Mouse (Mus musculus): ENCODE results near the gene Vps52. TPM values are rescaled to one million over a fixed set of nuclear protein-coding genes. Genes with fewer than 3 reads are reported as not detected.
"Not testable (repeated sequence)": the region's sequence is repeated elsewhere in the genome, so short reads cannot be mapped to it uniquely, and the experiment has no call there.

Gene Vps52
- polyA plus RNA-seq, 1 experiment: 142 TPM

DNA sequence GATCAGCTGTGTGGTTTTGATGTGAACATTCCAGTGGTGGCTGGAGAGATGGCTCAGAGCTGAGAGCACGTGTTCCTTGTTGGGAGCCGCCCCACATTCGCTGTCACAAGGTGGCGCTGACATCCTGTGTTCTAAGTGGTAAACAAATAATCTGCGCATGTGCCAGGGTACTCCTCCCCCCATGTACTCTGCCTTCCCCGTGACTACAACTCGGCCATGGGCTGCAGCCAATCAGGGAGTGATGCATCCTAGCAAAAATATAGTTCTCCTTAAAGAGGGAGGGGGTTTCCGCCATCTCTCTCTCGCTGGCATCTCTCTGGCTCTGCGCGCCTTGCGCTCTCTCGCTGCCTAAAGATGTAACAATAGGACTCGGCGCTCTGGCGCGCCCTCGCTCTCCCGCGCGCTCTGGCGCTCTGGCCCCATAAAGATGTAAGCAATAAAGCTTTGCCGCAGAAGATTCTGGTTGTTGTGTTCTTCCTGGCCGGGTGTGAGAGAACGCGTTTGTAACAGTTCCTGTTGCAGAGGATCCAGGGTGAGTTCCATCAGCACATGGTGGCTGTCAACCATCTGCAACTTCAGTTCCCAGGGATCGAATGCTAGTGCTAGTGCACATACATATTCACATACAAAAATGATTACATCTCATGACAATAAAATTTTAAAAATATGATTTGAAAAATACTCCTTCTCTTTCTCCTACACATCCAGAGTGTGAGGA is 25.7 kb downstream of the Vps52 start:
- peaks cover 28% of the 10 kb centered on the region for H3K4me1 ChIP-seq (replicated peaks; ENCODE audit: control insufficient read depth, insufficient read depth, low read length)
- H3K36me3 ChIP-seq (ENCODE audit: control insufficient read depth, insufficient read depth, low read length); H3K27me3 ChIP-seq (ENCODE audit: control insufficient read depth, insufficient read depth, low read length): not testable (repeated sequence)
- DNase-seq: peak; percentile 86
- WGBS: under 1% methylated on average over 27 of the region's 27 CpGs
- peak overlapping the region; percentile 62 for H3K4me3 ChIP-seq (ENCODE audit: control insufficient read depth, insufficient read depth, low read length)
- peak overlapping the region; percentile 95 for H3K27ac ChIP-seq (ENCODE audit: control insufficient read depth, insufficient read depth, low read length)
- peak; percentile 87 for TF ChIP-seq POLR2A (IDR thresholded peaks at IDR 0.05; ENCODE audit: control insufficient read depth, extremely low read depth, insufficient read depth, low read length, poor library complexity)
- TF ChIP-seq CTCF (IDR thresholded peaks at IDR 0.05; ENCODE audit: borderline replicate concordance, control insufficient read depth, extremely low read depth, insufficient read depth, low read length, poor library complexity): peak; percentile 44; the same call in 1 of the 2 replicates

DNA sequence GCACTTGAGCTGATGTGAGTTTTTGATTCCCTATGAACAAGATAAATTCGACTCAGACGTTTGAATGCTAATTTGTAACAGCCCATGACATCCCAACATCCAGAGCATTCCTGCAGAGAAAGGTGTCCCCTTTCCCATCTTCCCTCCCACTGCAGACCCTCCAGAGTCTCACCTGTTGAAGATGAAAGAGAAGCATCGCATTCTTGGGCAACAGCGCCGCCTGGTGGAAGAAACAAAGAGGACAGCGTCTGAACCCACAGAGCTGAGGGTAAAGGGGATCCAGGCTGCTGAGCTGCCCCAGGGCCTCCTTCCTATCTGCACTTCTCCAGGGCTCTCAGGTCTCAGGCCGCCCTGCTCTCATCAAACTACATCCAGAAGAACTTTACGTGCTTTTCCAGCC is 26.5 kb downstream of the Vps52 start:
- H3K36me3 ChIP-seq (ENCODE audit: control insufficient read depth, insufficient read depth, low read length); H3K27ac ChIP-seq (ENCODE audit: control insufficient read depth, insufficient read depth, low read length); H3K27me3 ChIP-seq (ENCODE audit: control insufficient read depth, insufficient read depth, low read length); H3K4me3 ChIP-seq (ENCODE audit: control insufficient read depth, insufficient read depth, low read length): not testable (repeated sequence)
- TF ChIP-seq CTCF (IDR thresholded peaks at IDR 0.05; ENCODE audit: borderline replicate concordance, control insufficient read depth, extremely low read depth, insufficient read depth, low read length, poor library complexity): peak; percentile 77; the same call in 1 of the 2 replicates
- H3K4me1 ChIP-seq (replicated peaks; ENCODE audit: control insufficient read depth, insufficient read depth, low read length): peaks cover 28% of the 10 kb centered on the region
- DNase-seq: peak; percentile 78
- WGBS: 11% methylated on average over 8 of the region's 8 CpGs

DNA sequence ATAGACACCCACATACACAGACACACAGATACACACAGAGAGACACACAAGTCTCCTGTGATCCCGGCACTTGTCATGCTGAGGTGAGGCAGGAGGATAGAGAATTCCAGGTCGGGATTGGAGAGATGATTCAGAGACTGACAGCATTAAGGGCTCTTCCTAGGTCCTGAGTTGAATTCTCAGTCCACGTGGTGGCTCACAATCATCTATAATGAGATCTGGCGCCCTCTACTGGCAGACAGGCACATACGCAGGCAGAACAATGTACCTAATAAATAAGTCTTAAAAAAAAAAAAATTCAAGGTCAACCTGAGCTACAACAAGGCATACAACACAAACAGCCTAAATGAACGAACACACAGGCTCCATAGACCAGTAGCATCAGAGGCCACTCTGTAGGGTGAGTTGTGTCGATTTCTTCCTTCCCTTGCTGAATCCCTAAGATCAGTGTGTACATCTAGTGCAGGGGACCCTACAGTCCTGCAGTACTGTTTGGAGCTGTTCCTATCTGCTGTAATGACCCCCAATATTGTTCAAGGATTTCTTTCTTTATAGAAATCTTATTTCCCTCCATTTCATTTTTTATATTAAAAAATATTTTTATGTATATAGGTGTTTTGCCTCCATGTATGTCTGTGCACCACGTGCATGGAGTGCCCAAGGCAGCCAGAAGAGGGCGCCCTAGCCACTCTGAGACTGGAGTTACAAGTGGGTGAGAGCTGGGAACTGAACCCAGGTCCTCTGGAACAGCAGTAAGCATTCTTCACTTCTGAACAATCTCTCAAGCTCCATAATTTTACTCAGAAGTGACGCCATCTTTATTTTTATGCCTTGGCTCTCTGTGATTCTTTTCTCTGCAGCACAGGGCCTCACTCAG is 36.4 kb downstream of the Vps52 start:
- Histone ChIP-seq H3K4me1 (replicated peaks; ENCODE audit: control insufficient read depth, insufficient read depth, low read length) (no peaks in the 10 kb centered on the region), H3K27me3 (ENCODE audit: control insufficient read depth, insufficient read depth, low read length) (no peaks in the 10 kb centered on the region), H3K36me3 (ENCODE audit: control insufficient read depth, insufficient read depth, low read length) (no peaks in the 10 kb centered on the region), H3K4me3 (ENCODE audit: control insufficient read depth, insufficient read depth, low read length) (no peak overlapping the region), H3K27ac (ENCODE audit: control insufficient read depth, insufficient read depth, low read length) (no peak overlapping the region)
- WGBS: 40% methylated on average over 10 of the region's 10 CpGs
- peak; percentile 44 for DNase-seq
- TF ChIP-seq POLR2A (IDR thresholded peaks at IDR 0.05; ENCODE audit: control insufficient read depth, extremely low read depth, insufficient read depth, low read length, poor library complexity): no peak

DNA sequence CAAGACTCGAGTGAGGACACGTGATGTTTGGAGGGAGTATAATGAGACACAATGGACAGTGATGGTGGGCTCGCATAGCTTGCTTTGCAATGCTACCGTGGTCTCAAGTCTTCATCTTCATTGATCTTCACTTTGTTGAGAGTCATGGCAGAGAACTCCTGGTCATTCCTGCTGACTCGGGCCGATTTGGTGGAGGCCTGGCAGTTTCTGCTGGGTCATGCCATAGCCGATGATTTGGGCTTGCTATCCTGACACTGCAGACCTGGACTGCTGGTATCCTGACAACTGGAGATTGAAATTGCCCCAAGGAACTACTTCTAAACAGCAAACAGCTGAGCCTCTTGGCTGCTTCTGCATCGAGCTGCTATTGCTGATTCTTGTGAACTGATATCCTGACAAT is 39.3 kb downstream of the Vps52 start:
- no peaks in the 10 kb centered on the region for H3K36me3 ChIP-seq (ENCODE audit: control insufficient read depth, insufficient read depth, low read length)
- H3K4me1 ChIP-seq (replicated peaks; ENCODE audit: control insufficient read depth, insufficient read depth, low read length): no peaks in the 10 kb centered on the region
- H3K27ac ChIP-seq (ENCODE audit: control insufficient read depth, insufficient read depth, low read length): no peak overlapping the region
- TF ChIP-seq POLR2A (IDR thresholded peaks at IDR 0.05; ENCODE audit: control insufficient read depth, extremely low read depth, insufficient read depth, low read length, poor library complexity): no peak
- no peak for TF ChIP-seq CTCF (IDR thresholded peaks at IDR 0.05; ENCODE audit: borderline replicate concordance, control insufficient read depth, extremely low read depth, insufficient read depth, low read length, poor library complexity)
- H3K27me3 ChIP-seq (ENCODE audit: control insufficient read depth, insufficient read depth, low read length): no peaks in the 10 kb centered on the region
- no peak overlapping the region for H3K4me3 ChIP-seq (ENCODE audit: control insufficient read depth, insufficient read depth, low read length)
- WGBS: 97% methylated on average over 8 of the region's 8 CpGs
- no peak for DNase-seq

DNA sequence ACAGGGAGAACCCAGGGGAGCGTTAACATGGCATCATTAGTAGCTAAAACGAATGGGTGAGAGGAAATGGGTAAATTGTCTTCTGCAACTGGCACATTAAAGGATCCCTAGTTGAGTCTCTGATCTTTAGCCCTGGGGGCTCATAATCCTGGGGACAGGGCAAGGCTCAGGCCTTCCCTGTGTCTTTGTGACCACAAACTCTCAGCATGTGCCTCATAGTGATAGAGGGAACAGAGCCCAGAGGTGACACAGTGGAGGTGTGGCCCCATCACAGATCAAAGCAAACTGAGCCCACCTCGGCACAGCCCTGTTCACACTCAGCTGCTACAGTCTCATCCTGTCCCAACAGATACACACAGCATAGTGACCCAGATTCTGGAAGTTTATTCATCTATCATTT is 40.0 kb downstream of the Vps52 start:
- TF ChIP-seq CTCF (IDR thresholded peaks at IDR 0.05; ENCODE audit: borderline replicate concordance, control insufficient read depth, extremely low read depth, insufficient read depth, low read length, poor library complexity) (no peak), POLR2A (IDR thresholded peaks at IDR 0.05; ENCODE audit: control insufficient read depth, extremely low read depth, insufficient read depth, low read length, poor library complexity) (no peak)
- Histone ChIP-seq H3K27me3 (ENCODE audit: control insufficient read depth, insufficient read depth, low read length) (no peaks in the 10 kb centered on the region), H3K4me1 (replicated peaks; ENCODE audit: control insufficient read depth, insufficient read depth, low read length) (no peaks in the 10 kb centered on the region), H3K36me3 (ENCODE audit: control insufficient read depth, insufficient read depth, low read length) (no peaks in the 10 kb centered on the region), H3K4me3 (ENCODE audit: control insufficient read depth, insufficient read depth, low read length) (no peak overlapping the region), H3K27ac (ENCODE audit: control insufficient read depth, insufficient read depth, low read length) (no peak overlapping the region)
- no peak for DNase-seq
- WGBS: 75% methylated on average over 3 of the region's 3 CpGs

DNA sequence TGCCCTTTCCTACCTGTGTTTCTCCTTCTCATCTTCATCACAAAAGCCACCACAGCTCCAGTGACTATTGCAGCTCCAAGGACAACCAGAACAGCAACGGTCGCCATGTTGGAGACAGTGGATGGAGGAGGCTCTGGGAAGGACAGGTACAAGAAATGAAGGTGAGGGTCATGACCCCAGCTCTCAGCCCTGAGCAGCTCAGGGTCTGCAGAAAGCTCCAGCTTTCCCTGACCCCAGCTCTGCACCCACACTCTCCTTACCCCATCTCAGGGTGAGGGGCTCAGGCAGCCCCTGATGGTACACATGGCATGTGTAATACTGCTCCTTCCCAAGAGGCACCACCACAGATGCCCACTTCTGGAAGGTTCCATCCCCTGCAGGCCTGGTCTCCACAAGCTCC is 41.4 kb downstream of the Vps52 start:
- WGBS: 98% methylated on average over 2 of the region's 2 CpGs
- not testable (repeated sequence) for H3K27me3 ChIP-seq (ENCODE audit: control insufficient read depth, insufficient read depth, low read length); DNase-seq; H3K4me1 ChIP-seq (replicated peaks; ENCODE audit: control insufficient read depth, insufficient read depth, low read length); H3K36me3 ChIP-seq (ENCODE audit: control insufficient read depth, insufficient read depth, low read length); H3K27ac ChIP-seq (ENCODE audit: control insufficient read depth, insufficient read depth, low read length); H3K4me3 ChIP-seq (ENCODE audit: control insufficient read depth, insufficient read depth, low read length)

DNA sequence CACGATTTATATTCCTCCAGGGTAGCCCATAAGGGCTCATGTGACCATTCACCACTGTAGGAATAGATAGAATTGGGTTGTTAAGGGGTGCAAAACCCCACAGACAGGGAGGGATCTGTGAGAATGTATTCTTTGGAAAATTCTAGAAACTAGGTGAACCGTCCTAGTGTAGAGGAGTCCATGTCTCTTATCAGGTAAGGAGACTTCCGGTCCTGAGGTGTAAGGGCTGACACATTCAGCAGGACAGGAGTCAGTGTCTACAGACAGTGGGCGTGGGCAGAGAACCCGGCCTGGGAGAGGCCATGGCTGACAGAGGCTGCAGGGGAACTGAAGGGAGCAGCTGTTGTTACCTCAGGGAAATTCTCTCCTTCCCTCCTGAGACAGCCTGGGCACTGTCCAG is 43.1 kb downstream of the Vps52 start:
- H3K4me3 ChIP-seq (ENCODE audit: control insufficient read depth, insufficient read depth, low read length): peak overlapping the region; percentile 82
- DNase-seq; H3K4me1 ChIP-seq (replicated peaks; ENCODE audit: control insufficient read depth, insufficient read depth, low read length); H3K27ac ChIP-seq (ENCODE audit: control insufficient read depth, insufficient read depth, low read length); H3K36me3 ChIP-seq (ENCODE audit: control insufficient read depth, insufficient read depth, low read length); H3K27me3 ChIP-seq (ENCODE audit: control insufficient read depth, insufficient read depth, low read length): not testable (repeated sequence)
- 32% methylated on average over 5 of the region's 5 CpGs for WGBS
